Mouse (Mus musculus): ENCODE data around the gene Grip1. TPM values are rescaled to one million over a fixed set of nuclear protein-coding genes. Genes with fewer than 3 reads are reported as not detected.

Gene Grip1
- total RNA-seq (2021) = 10 to 100 TPM; 17.7 to 22.7 TPM

- intact Hi-C loops (cut with DNase I) = loop anchor here (5.0 to 10.0 kb wide), 2 partner anchors 154 to 191 kb away; no protein-coding TSS in a partner anchor
- DNase-seq (ENCODE audit: low spot score in 2 of 2) = peak in 1 of 2 experiments; percentile 33
Observed at GRCm38 (mm10) chr10:119453431-119454105, at the start of gene Grip1. Gene Grip1, plus strand, starts transcription at chr10:119453830.

- intact Hi-C loops (cut with DNase I) = no loop called here
- DNase-seq (ENCODE audit: low spot score in 2 of 2) = no peak
Observed at GRCm38 (mm10) chr10:119405103-119405502, 48.5 kb upstream of the Grip1 start.

- DNase-seq (ENCODE audit: low spot score in 2 of 2) = no peak
- intact Hi-C loops (cut with DNase I) = no loop called here
Observed at GRCm38 (mm10) chr10:119405612-119406011, 48.0 kb upstream of the Grip1 start.

GRCm38 (mm10) chr10:119408327-119408726 lies 45.3 kb upstream of the Grip1 start:
- intact Hi-C loops (cut with DNase I) = no loop called here

GRCm38 (mm10) chr10:119413238-119413637 lies 40.4 kb upstream of the Grip1 start:
- DNase-seq (ENCODE audit: low spot score in 2 of 2) = no peak
- intact Hi-C loops (cut with DNase I) = no loop called here

More at GRCm38 (mm10) chr10:119408327-119408726, 45.3 kb upstream of the Grip1 start:
- DNase-seq (ENCODE audit: low spot score in 2 of 2) = no peak

- intact Hi-C loops (cut with DNase I) = no loop called here
- DNase-seq (ENCODE audit: low spot score in 2 of 2) = no peak
Observed at GRCm38 (mm10) chr10:119415106-119415505, 38.5 kb upstream of the Grip1 start.

GRCm38 (mm10) chr10:119421418-119421817 lies 32.2 kb upstream of the Grip1 start:
- intact Hi-C loops (cut with DNase I) = no loop called here
- no peak for DNase-seq (ENCODE audit: low spot score in 2 of 2)

GRCm38 (mm10) chr10:119423821-119424534 lies 29.7 kb upstream of the Grip1 start:
- no peak for DNase-seq (ENCODE audit: low spot score in 2 of 2)
- intact Hi-C loops (cut with DNase I) = no loop called here

GRCm38 (mm10) chr10:119427653-119428052 lies 26.0 kb upstream of the Grip1 start:
- intact Hi-C loops (cut with DNase I) = no loop called here
- DNase-seq (ENCODE audit: low spot score in 2 of 2) = no peak

- intact Hi-C loops (cut with DNase I) = no loop called here
- DNase-seq (ENCODE audit: low spot score in 2 of 2) = no peak
Observed at GRCm38 (mm10) chr10:119428106-119428505, 25.5 kb upstream of the Grip1 start.

- intact Hi-C loops (cut with DNase I) = no loop called here
- DNase-seq (ENCODE audit: low spot score in 2 of 2) = no peak
Observed at GRCm38 (mm10) chr10:119430240-119430639, 23.4 kb upstream of the Grip1 start.

GRCm38 (mm10) chr10:119431801-119432200 lies 21.8 kb upstream of the Grip1 start:
- DNase-seq (ENCODE audit: low spot score in 2 of 2) = no peak
- intact Hi-C loops (cut with DNase I) = no loop called here

- DNase-seq (ENCODE audit: low spot score in 2 of 2) = no peak
- intact Hi-C loops (cut with DNase I) = no loop called here
Observed at GRCm38 (mm10) chr10:119435818-119436217, 17.8 kb upstream of the Grip1 start.

- DNase-seq (ENCODE audit: low spot score in 2 of 2) = no peak
- intact Hi-C loops (cut with DNase I) = no loop called here
Observed at GRCm38 (mm10) chr10:119437319-119437718, 16.3 kb upstream of the Grip1 start.

- DNase-seq (ENCODE audit: low spot score in 2 of 2) = no peak
- intact Hi-C loops (cut with DNase I) = no loop called here
Observed at GRCm38 (mm10) chr10:119441743-119442142, 11.9 kb upstream of the Grip1 start.

- intact Hi-C loops (cut with DNase I) = no loop called here
- no peak for DNase-seq (ENCODE audit: low spot score in 2 of 2)
Observed at GRCm38 (mm10) chr10:119447392-119447914, 6.2 kb upstream of the Grip1 start.

GRCm38 (mm10) chr10:119447930-119448329 lies 5.7 kb upstream of the Grip1 start:
- no peak for DNase-seq (ENCODE audit: low spot score in 2 of 2)
- intact Hi-C loops (cut with DNase I) = no loop called here

- intact Hi-C loops (cut with DNase I) = loop anchor here (5.0 to 10.0 kb wide), 2 partner anchors 155 to 192 kb away; no protein-coding TSS in a partner anchor
- DNase-seq (ENCODE audit: low spot score in 2 of 2) = no peak
Observed at GRCm38 (mm10) chr10:119452698-119453097, 932 bp upstream of the Grip1 start.

GRCm38 (mm10) chr10:119454106-119454667 lies 557 bp downstream of the Grip1 start:
- intact Hi-C loops (cut with DNase I) = loop anchor here (5.0 to 10.0 kb wide), 2 partner anchors 153 to 191 kb away; no protein-coding TSS in a partner anchor
- DNase-seq (ENCODE audit: low spot score in 2 of 2) = peak; percentile 29 to 63
